Mouse (Mus musculus) left cerebral cortex, adult 9 months (tissue): Measurements from ENCODE around the gene Ptpre.
"Not testable (repeated sequence)": the region's sequence is repeated elsewhere in the genome, so short reads cannot be mapped to it uniquely, and the experiment has no call there.

Experiments
- DNase-seq, 2 experiments: peaks; one replicate each; pipeline ENCODE4 v3.0.0; 2022; ENCODE audit warnings: low spot score in 2 of 2

Ptpre gene

DNA sequence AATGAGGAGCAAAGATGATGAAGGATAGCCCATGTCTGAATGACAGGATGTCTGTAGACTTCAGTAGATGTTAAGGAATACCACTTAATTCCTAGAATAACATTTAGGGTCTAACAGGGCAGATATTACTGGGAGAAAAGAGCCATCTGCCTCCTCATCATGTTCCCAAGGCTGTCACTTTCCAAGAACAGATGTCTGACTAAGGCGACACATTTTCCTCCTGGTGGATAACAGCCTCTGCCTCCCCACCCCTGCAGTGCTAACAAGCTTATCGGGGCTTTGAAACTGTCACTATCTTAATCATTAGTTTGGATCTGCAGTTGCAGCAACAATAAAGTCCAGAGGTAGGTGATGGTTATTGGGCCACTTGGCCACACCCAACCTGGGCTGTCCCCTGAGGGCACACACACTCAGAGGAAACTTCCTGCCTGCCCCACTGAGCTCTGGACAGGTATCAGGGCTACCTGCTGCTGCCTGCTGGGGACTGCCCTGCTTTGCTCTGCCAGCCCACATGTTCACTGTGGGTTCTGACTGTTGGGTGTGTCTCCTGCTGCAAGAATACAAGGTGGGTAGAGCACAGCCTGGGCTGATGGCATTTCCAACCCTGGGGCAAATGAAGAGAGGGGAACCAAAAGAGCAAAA lies 2.6 kb upstream of the Ptpre start:
- DNase-seq, result no peak

- DNase-seq, result no peak
Observed at GRCm38 (mm10) chr7:135535908-135536307, 1.4 kb upstream of the Ptpre start.

GRCm38 (mm10) chr7:135537948-135538741 lies 864 bp downstream of the Ptpre start:
- peak in 1 of 2 experiments; percentile 40 for DNase-seq

DNA sequence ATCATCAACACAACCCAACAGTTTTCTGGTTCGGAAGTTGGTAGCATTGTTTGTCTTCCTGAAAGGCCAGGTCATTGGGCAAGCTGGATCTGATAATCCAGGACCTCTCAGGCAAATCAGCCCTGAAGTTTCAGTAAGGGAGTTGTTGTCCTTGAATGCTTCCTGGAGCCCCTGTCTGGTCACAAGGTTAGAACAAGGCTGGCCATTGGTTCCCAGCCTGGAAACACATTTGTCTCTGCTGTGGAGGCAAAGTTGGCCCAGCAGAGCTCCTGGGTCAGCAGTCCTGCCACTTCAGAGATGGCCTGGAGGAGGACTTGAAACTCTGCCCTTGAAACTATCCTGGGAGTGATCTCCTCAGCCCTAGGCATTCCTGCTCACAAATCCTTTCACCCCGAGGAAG lies 2.1 kb downstream of the Ptpre start:
- DNase-seq, result no peak

- DNase-seq, result no peak
Observed at GRCm38 (mm10) chr7:135542235-135542634, 5.0 kb downstream of the Ptpre start.

DNA sequence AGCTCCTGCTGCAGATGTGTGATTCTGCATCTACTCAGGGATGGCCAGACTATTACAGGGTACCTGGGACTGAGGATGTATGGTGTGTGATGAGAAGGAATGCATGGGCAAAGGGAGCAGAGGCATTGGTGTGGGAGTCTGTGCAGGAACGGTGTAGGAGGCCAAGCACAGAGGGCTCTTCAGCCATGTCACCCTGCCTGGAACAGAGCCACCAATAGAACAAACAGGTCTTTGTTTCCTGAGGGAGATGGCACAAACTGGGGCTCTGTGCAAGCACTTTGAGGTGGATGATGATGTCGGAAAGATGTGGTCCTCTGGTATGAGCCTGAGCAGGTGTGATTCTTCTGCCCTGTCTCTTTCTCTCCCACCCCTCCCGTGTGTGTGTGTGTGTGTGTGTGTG lies 5.8 kb downstream of the Ptpre start:
- DNase-seq, result no peak

GRCm38 (mm10) chr7:135544321-135544720 lies 7.0 kb downstream of the Ptpre start:
- DNase-seq, result no peak

GRCm38 (mm10) chr7:135545957-135546356 lies 8.7 kb downstream of the Ptpre start:
- DNase-seq, result no peak

DNA sequence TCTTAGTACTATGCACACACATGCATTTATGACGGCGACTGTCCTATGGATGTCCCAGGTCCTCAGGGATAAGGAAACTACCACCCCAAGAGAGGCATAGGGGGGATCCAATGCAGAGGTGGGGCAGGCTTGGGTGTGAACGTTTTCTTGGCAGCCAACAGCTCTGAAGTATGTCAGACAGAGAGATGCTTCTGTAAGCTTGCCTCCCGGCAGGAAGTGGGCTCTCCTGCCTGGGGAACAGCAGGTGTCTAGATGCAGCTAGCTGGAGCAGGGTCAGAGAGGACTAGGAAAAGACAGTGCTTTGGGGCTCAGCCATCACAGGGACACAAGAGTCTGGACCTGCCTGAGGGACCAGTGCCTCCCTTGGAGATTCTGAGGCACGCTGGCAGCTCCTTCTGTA lies 9.2 kb downstream of the Ptpre start:
- no peak for DNase-seq

DNA sequence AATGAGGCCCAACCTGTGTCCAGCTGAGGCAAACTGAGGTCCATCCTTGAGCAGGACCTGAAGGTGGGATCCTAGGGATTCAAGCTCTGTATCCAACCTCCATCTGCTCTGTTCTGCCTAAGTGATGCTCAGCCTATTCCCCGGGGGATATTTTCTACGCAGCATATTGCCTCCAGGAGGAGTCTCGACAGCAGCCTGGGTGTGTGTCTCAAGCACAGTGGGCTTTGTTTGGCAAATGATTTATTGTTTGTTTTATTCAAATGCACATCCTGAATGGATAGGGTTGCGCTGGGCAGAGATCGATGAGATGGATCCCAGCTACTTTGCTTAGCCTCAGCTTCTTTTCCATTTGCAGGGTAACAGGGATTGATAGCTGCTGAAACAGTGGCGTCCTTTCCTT lies 11.2 kb downstream of the Ptpre start:
- no peak for DNase-seq

DNA sequence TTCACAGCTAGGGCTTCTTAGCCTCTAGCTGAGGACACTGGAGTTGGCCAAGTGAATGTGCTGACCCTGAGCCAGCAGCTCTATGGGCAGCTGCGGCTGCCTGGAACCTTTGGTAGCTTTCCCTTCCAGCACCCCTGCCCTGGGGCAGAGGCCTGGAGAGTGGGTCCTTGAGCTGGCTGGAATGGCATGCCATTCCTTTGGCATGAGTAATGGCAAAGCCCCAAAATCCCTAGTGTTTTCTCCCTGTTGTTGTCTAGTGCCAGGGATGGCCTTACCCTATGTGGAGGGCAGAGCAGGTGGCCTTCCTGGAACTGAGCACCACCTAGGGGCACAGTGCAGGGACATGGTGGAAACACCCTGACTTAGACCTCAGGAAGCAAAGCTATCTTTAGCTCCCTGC lies 14.3 kb downstream of the Ptpre start:
- DNase-seq, result no peak

DNA sequence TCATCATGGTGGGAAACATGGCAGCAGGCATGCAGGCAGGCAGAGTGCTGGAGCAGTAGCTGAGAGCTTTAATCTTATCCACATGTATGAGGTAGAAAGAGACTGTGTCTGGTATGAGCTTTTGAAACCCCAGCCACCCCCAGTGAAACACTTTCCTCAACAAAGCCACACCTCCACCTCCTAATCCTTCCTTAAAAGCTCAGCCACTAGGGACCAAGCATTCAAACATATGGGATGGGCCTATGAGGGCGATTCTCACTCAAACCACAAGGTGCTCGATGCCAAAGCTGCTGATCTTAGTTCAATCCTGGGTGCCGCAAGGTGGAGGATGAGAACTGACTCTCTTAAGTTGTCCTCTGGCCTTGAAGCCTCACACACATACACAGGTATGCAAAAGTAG lies 16.3 kb downstream of the Ptpre start:
- DNase-seq, result no peak

GRCm38 (mm10) chr7:135556663-135557402 lies 19.6 kb downstream of the Ptpre start:
- DNase-seq, result no peak

- no peak for DNase-seq
Observed at GRCm38 (mm10) chr7:135560280-135560679, 23.0 kb downstream of the Ptpre start.

DNA sequence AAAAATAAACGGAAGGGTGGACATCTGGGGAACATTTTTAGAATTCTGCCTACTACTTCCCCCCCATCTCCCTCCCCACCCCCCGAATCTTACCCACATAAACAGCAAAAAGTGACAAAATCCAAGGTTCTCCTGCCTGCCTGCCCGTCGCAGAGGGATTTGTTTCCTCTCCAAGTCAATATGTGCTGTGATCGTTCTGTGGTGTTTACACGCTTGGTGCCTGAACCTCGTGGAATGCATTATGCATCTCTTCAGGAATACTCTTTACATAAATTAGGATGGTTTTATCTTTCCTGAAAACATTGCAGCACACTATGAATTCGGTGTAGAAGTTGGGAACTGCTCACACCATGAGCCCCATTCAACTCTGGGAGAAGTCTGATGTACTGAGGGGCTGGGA lies 26.7 kb downstream of the Ptpre start:
- DNase-seq, result no peak

DNA sequence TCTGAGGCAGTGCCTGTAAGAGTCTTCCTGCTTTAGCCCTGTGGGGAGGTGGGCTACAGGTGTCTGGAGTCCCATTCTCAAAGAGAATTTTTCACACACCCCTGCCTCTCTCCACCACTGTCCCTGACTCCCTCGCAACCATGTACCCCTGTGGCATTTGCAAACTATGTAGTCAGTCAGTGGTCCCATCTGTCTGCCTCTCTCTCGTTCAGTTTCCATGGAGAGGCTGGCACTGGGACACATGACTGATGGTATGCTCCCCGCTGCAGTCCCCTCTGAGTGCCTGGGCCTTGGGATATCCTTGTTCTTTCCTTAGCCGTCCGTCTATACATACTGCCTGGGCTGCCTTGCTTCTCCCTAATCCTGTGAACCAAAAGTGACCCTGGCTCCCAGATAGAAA lies 28.7 kb downstream of the Ptpre start:
- no peak for DNase-seq

DNA sequence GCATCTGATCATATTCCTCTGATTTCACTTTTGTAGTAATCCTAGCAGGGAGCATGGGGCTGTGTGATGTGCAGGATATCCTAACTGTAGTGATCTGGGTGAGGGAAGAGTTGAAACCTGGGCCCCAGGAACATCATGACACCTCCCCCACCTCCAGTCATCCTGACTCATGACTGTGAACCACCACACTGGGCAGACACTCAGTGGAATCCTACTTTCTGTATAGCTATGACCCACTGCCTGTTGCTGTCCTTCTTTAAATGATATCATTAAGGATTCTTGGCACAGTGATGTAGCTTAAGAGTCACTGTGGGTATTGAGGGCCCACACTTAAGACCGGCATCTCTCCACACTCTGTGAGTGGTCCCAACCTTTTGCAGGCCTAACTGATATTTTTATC lies 30.3 kb downstream of the Ptpre start:
- no peak for DNase-seq

- no peak for DNase-seq
Observed at GRCm38 (mm10) chr7:135568550-135568949, 31.3 kb downstream of the Ptpre start.

GRCm38 (mm10) chr7:135571392-135571791 lies 34.1 kb downstream of the Ptpre start:
- no peak for DNase-seq

DNA sequence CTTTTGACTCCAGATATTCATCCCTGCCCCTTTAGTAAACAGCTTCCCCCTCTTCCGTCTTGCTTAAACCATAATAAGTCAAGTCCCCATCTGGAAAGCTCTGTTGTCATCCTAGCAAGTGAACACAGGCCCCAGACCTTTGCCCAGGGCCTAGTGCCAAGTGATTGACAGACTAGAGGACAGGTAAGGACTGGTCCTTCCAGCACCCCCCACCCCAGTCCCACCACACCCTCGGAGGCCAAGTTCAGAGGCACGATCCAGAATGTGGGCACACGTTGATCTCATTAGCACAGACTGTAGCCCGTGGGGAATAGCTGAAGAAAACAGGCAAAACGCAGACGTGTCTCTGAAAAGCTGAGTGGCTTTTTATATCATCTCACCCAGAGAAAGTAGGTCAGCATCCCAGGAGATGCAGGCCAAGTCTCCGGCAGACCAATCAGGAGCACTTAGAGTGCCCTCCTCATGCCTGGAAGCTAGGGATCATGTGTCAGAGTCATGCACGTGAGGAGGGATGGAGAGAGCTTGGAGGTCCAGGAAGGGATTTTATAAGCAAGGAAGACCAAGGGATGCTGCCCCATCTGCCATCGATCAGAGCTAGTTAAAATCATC lies 34.8 kb downstream of the Ptpre start:
- DNase-seq, result peak in 1 of 2 experiments; percentile 25

- not testable (repeated sequence) for DNase-seq
Observed at GRCm38 (mm10) chr7:135575319-135576069, 38.2 kb downstream of the Ptpre start.

DNA sequence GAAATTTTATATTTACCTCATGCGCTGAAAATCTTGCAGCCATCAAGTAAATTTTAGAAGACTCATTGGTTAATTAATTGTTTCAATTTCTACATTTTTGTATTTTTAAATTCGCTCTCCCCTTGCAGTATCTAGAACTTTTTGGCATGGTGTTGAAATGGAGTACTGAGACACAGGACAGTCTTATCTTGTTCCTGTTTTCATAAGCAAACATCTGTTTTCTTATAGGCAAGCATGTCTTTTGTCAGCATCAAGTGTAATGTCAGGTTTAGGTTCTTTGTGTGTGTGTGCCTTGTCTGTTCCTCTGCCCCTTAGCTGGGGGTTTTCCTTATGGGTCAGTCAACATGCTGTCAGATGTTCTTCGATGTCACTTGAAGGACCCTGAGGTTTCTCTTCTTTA lies 39.0 kb downstream of the Ptpre start:
- DNase-seq, result no peak
